Mouse (Mus musculus): Measurements from ENCODE around the gene Zfp706. TPM values are rescaled to one million over a fixed set of nuclear protein-coding genes. Genes with fewer than 3 reads are reported as not detected.
A peak's percentile ranks its signal among the peaks of the same experiment; 100 is the strongest.

The Zfp706 gene
- polyA plus RNA-seq, 1 experiment from 2014 or later, result 457 TPM

DNA sequence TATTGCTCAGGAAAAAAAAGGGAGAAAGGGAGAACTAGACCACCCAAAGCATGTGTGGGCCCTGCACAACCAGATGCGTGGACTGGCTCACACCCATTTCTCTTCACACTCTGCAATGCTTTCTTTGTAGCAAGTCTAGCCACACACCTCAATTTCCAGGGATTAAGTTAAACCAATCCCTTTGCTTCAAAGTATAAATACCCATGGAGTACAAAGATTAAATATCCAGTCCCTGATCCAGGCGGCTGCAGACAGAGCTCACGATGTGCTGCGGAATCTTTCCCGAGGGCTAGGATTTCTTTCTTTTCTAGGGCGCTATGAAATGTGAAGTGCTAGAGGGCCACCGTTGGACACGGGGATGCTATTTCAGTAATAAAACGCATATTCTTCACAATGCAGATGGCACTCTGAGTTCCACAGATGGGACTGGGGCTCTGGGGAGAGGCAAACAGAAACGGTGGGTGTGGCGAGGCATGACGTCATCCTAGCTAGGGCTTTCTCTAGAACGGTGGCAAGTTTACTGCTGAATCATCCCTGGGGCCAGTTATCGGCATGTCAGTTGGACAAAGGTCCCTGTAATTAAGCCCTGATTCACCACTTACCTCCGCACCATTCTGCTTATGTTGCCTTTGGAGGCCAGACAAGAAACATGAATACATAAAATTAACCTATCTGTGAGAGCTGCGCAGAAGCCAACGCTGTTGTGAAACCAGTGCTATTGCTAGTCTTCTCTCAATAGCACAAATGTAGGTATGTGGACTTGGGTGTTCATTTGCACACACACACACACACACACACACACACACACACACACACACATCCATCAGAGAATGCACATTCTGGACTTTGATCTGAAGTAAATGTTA is 47.3 kb downstream of the Zfp706 start:
- Histone ChIP-seq H3K27me3 (replicated peaks) (no peaks in the 10 kb centered on the region), H3K9ac (replicated peaks) (no peak overlapping the region), H3K27ac (replicated peaks) (peak overlapping the region; percentile 63), H3K9me3 (replicated peaks) (no peaks in the 10 kb centered on the region), H3K4me3 (replicated peaks) (no peak overlapping the region), H3K4me2 (peak overlapping the region; percentile 36), H3K4me1 (peaks cover 7% of the 10 kb centered on the region; the same call in 1 of the 2 replicates), H3K36me3 (no peaks in the 10 kb centered on the region)
- ATAC-seq (ENCODE audit: low FRiP score), result 0 out of 2 replicates have a peak, but pooled peaks have one; percentile 51
- 41% methylated on average over 17 of the region's 17 CpGs for WGBS

DNA sequence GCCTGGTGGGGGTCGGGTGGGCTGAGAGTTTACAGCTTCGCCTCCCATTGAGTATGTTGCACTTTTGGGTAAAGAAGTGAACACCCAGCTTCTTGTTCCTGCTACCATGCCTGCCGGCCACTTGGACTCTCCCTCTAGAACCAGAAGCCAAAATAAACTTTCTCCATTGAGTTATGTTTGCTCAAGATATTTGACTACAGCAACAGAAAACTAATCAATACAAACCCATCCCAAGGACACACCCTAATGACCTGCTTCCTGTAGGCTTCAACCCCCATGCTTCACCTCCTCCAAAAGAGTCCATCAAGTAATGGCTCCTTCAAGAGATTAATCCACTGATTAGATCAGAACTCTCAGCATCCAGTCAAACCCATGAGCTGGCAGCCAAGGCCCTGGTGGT is 51.4 kb downstream of the Zfp706 start:
- no peak overlapping the region for H3K4me2 ChIP-seq
- H3K27ac ChIP-seq (replicated peaks), result no peak overlapping the region
- no peak overlapping the region for H3K4me3 ChIP-seq (replicated peaks)
- H3K9ac ChIP-seq (replicated peaks), result no peak overlapping the region
- no peaks in the 10 kb centered on the region for H3K36me3 ChIP-seq
- 0 out of 2 replicates have a peak, but pooled peaks cover 3% of the 10 kb centered on the region for H3K27me3 ChIP-seq (replicated peaks)
- H3K4me1 ChIP-seq, result peaks cover 7% of the 10 kb centered on the region; the same call in 1 of the 2 replicates
- no peak for ATAC-seq (ENCODE audit: low FRiP score)
- WGBS, result 91% methylated on average over 3 of the region's 3 CpGs
- no peaks in the 10 kb centered on the region for H3K9me3 ChIP-seq (replicated peaks)

DNA sequence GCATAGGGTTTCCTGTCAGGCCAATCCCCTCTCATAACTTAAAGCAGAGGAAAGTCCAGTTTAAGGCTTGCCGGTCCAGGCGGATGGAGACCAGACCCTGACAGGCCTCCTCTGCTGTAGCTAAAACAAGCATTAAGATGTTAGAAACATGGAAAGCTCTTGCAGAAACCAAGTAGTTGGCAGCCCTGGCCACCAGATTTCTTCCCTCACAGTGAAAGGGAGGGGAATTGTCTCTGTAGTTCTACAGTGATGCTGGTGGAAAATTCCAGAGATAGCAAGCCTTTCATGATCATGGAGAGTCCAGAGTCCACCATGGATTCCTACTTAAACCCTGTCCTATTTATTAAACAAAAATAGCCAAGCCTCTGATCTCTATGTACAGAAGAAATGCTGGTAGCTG is 57.3 kb downstream of the Zfp706 start:
- Histone ChIP-seq H3K4me3 (replicated peaks) (no peak overlapping the region), H3K4me2 (no peak overlapping the region), H3K9me3 (replicated peaks) (no peaks in the 10 kb centered on the region), H3K27me3 (replicated peaks) (0 out of 2 replicates have a peak, but pooled peaks cover 3% of the 10 kb centered on the region), H3K4me1 (no peaks in the 10 kb centered on the region; the same call in 1 of the 2 replicates), H3K27ac (replicated peaks) (no peak overlapping the region), H3K9ac (replicated peaks) (no peak overlapping the region), H3K36me3 (no peaks in the 10 kb centered on the region)
- ATAC-seq (ENCODE audit: low FRiP score), result no peak
- WGBS, result 91% methylated on average over 2 of the region's 2 CpGs

DNA sequence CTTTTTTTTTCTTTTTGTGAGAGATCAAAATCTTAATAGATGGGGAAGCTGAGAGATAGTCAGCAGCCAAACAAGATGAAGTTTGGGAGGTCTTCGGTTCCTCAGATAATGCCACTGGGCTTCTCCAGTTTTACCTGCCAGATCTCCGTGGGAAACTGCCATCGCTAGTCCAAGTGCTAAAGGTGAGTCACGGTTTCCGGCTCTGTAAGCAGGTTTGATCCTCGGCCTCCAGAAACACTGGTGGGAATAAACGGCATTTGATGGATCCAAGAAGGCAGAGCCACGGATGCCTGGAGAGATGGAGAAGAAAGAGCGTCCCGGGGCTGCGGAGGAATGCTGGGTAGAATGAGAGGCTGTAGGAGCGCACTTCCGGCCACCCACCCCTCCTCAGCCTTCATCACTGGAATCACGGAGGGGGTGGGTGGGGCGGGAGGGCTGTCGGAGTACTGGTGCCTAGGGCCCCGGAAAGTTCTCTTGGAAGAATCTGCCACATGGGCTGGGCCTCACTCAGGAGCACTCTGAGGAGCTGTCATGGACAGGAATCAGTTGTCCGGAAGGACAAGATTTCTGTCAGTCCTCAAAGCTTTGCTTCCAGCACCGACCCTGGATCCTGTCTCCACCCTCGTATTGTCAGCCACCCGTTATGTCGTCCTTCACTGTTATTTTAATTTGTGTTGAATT is 58.6 kb downstream of the Zfp706 start:
- no peak for ATAC-seq (ENCODE audit: low FRiP score)
- Histone ChIP-seq H3K36me3 (no peaks in the 10 kb centered on the region), H3K4me1 (peaks cover 12% of the 10 kb centered on the region), H3K4me2 (no peak overlapping the region), H3K27me3 (replicated peaks) (no peaks in the 10 kb centered on the region), H3K4me3 (replicated peaks) (no peak overlapping the region), H3K9me3 (replicated peaks) (no peaks in the 10 kb centered on the region), H3K27ac (replicated peaks) (no peak overlapping the region), H3K9ac (replicated peaks) (no peak overlapping the region)
- 88% methylated on average over 22 of the region's 22 CpGs for WGBS

All from neural tube, embryonic 15.5 days (tissue).